Mouse (Mus musculus) midbrain, embryonic 11.5 days (tissue): ENCODE measurements around the gene Pik3ca. TPM values are rescaled to one million over a fixed set of nuclear protein-coding genes. Genes with fewer than 3 reads are reported as not detected.
"Not testable (repeated sequence)": the region's sequence is repeated elsewhere in the genome, so short reads cannot be mapped to it uniquely, and the experiment has no call there.

Experiments used
- ATAC-seq: fragments of 200-750 bp; cut with Nextera tagmentation; 2 replicates; pipeline ENCODE4 v1.8.0; 2017; ENCODE audit warnings: moderate TSS enrichment, moderate library complexity; ENCODE audit not compliant: low FRiP score
- DNase-seq: peaks from one replicate; pipeline ENCODE4 v3.0.0; 2015; ENCODE audit warnings: low spot score; ENCODE audit errors: missing footprints
- H3K27ac ChIP-seq: fragments of 300-500 bp; sonication (generic); 2 replicates; pipeline ENCODE4 v1.5.1; 2014; ENCODE audit warnings: low read depth, low read length
- H3K27me3 ChIP-seq: fragments of 300-500 bp; sonication (generic); 2 replicates; pipeline ENCODE4 v1.6.1; 2014; ENCODE audit warnings: mild to moderate bottlenecking, low read length, moderate library complexity, mixed read lengths; ENCODE audit not compliant: control insufficient read depth, insufficient read depth
- H3K36me3 ChIP-seq: fragments of 300-500 bp; sonication (generic); 2 replicates; pipeline ENCODE4 v1.6.1; 2014; ENCODE audit warnings: mild to moderate bottlenecking, low read length, moderate library complexity, mixed read lengths; ENCODE audit not compliant: control insufficient read depth, insufficient read depth
- H3K4me1 ChIP-seq: fragments of 300-500 bp; sonication (generic); 2 replicates; pipeline ENCODE4 v1.6.1; 2014; ENCODE audit warnings: low read length; ENCODE audit not compliant: control insufficient read depth, insufficient read depth
- H3K4me2 ChIP-seq: fragments of 300-500 bp; sonication (generic); 2 replicates; pipeline ENCODE4 v1.6.1; 2014; ENCODE audit warnings: mild to moderate bottlenecking, moderate library complexity
- H3K4me3 ChIP-seq: fragments of 300-500 bp; sonication (generic); 2 replicates; pipeline ENCODE4 v1.5.1; 2014; ENCODE audit warnings: low read depth, low read length
- H3K9ac ChIP-seq: fragments of 300-500 bp; sonication (generic); 2 replicates; pipeline ENCODE4 v1.6.1; 2014; ENCODE audit warnings: low read length
- H3K9me3 ChIP-seq: fragments of 300-500 bp; sonication (generic); 2 replicates; pipeline ENCODE4 v1.6.1; 2016; ENCODE audit warnings: low read length; ENCODE audit not compliant: control insufficient read depth
- whole genome bisulfite sequencing: fragments of 180-500 bp; shearing (Covaris S2); extraction: QIAGEN DNeasy Blood & Tissue Kit; methylation state at CpG from one replicate; pipeline ENCODE4 v1.1.7; 2014; 5-methylcytosine and 5-hydroxymethylcytosine counted together
- polyA plus RNA-seq: library from polyadenylated mRNA; unstranded; fragments of >200 nt; fragmentation: Nextera tagmentation; extraction: Ambion mirVana; gene quantifications from 2 replicates; pipeline ENCODE4 v1.2.1, GENCODE M21; 2014

Gene Pik3ca
- polyA plus RNA-seq, 1 experiment from 2014 or later: 12.7 TPM

GRCm38 (mm10) chr3:32428921-32429320 lies 31.4 kb downstream of the Pik3ca start:
- H3K4me2 ChIP-seq: no peak overlapping the region
- no peak for DNase-seq
- H3K27me3 ChIP-seq: no peaks in the 10 kb centered on the region
- no peak for ATAC-seq
- H3K36me3 ChIP-seq: no peaks in the 10 kb centered on the region
- no peaks in the 10 kb centered on the region for H3K4me1 ChIP-seq
- 92% methylated on average over 4 of the region's 4 CpGs for WGBS
- no peak overlapping the region for H3K27ac ChIP-seq
- H3K9me3 ChIP-seq: no peaks in the 10 kb centered on the region
- H3K4me3 ChIP-seq: no peak overlapping the region
- H3K9ac ChIP-seq: no peak overlapping the region

GRCm38 (mm10) chr3:32429351-32429750 lies 31.9 kb downstream of the Pik3ca start:
- H3K9me3 ChIP-seq, ATAC-seq, H3K4me2 ChIP-seq, H3K27me3 ChIP-seq, H3K9ac ChIP-seq, H3K36me3 ChIP-seq, H3K4me3 ChIP-seq, H3K4me1 ChIP-seq, H3K27ac ChIP-seq, DNase-seq: not testable (repeated sequence)

- Histone ChIP-seq H3K36me3 (no peaks in the 10 kb centered on the region), H3K4me1 (no peaks in the 10 kb centered on the region), H3K27ac (no peak overlapping the region), H3K4me2 (no peak overlapping the region), H3K27me3 (no peaks in the 10 kb centered on the region), H3K9me3 (no peaks in the 10 kb centered on the region), H3K4me3 (no peak overlapping the region), H3K9ac (no peak overlapping the region)
- ATAC-seq (no peak), DNase-seq (no peak)
- 85% methylated on average over 2 of the region's 2 CpGs for WGBS
Measured at GRCm38 (mm10) chr3:32430394-32430793, 32.9 kb downstream of the Pik3ca start.

- 89% methylated on average over 2 of the region's 2 CpGs for WGBS
- H3K9ac ChIP-seq: no peak overlapping the region
- H3K4me1 ChIP-seq: no peaks in the 10 kb centered on the region
- H3K9me3 ChIP-seq: no peaks in the 10 kb centered on the region
- ATAC-seq (no peak), DNase-seq (no peak)
- H3K36me3 ChIP-seq: peaks cover 4% of the 10 kb centered on the region; the same call in 1 of the 2 replicates
- H3K27me3 ChIP-seq: no peaks in the 10 kb centered on the region
- no peak overlapping the region for H3K27ac ChIP-seq
- no peak overlapping the region for H3K4me2 ChIP-seq
- H3K4me3 ChIP-seq: no peak overlapping the region
Measured at GRCm38 (mm10) chr3:32434016-32434415, 36.5 kb downstream of the Pik3ca start.

GRCm38 (mm10) chr3:32436101-32436500 lies 38.6 kb downstream of the Pik3ca start:
- H3K9ac ChIP-seq: no peak overlapping the region
- H3K36me3 ChIP-seq: peaks cover 11% of the 10 kb centered on the region; the same call in 1 of the 2 replicates
- ATAC-seq (no peak), DNase-seq (no peak)
- H3K27me3 ChIP-seq: no peaks in the 10 kb centered on the region
- H3K9me3 ChIP-seq: no peaks in the 10 kb centered on the region
- 90% methylated on average over 11 of the region's 11 CpGs for WGBS
- no peaks in the 10 kb centered on the region for H3K4me1 ChIP-seq
- no peak overlapping the region for H3K4me2 ChIP-seq
- H3K27ac ChIP-seq: no peak overlapping the region
- H3K4me3 ChIP-seq: no peak overlapping the region

- Histone ChIP-seq H3K4me1 (no peaks in the 10 kb centered on the region), H3K36me3 (peaks cover 11% of the 10 kb centered on the region; the same call in 1 of the 2 replicates), H3K9ac (no peak overlapping the region), H3K27ac (no peak overlapping the region), H3K9me3 (no peaks in the 10 kb centered on the region), H3K27me3 (no peaks in the 10 kb centered on the region), H3K4me2 (no peak overlapping the region), H3K4me3 (no peak overlapping the region)
- WGBS: 96% methylated on average over 6 of the region's 6 CpGs
- no peak for ATAC-seq
- DNase-seq: no peak
Measured at GRCm38 (mm10) chr3:32437297-32437696, 39.8 kb downstream of the Pik3ca start.

- Histone ChIP-seq H3K9ac (no peak overlapping the region), H3K4me1 (no peaks in the 10 kb centered on the region), H3K27ac (no peak overlapping the region), H3K4me3 (no peak overlapping the region), H3K27me3 (no peaks in the 10 kb centered on the region), H3K36me3 (peaks cover 11% of the 10 kb centered on the region; the same call in 1 of the 2 replicates), H3K4me2 (no peak overlapping the region), H3K9me3 (no peaks in the 10 kb centered on the region)
- ATAC-seq: no peak
- 97% methylated on average over 6 of the region's 6 CpGs for WGBS
- DNase-seq: no peak
Measured at GRCm38 (mm10) chr3:32437820-32438219, 40.3 kb downstream of the Pik3ca start.

- Histone ChIP-seq H3K27ac (no peak overlapping the region), H3K9me3 (no peaks in the 10 kb centered on the region), H3K4me2 (no peak overlapping the region), H3K4me1 (no peaks in the 10 kb centered on the region), H3K36me3 (peaks cover 11% of the 10 kb centered on the region; the same call in 1 of the 2 replicates), H3K27me3 (no peaks in the 10 kb centered on the region), H3K4me3 (no peak overlapping the region), H3K9ac (no peak overlapping the region)
- ATAC-seq (no peak), DNase-seq (no peak)
- 82% methylated on average over 4 of the region's 4 CpGs for WGBS
Measured at GRCm38 (mm10) chr3:32438716-32439115, 41.2 kb downstream of the Pik3ca start.

GRCm38 (mm10) chr3:32441710-32442109 lies 44.2 kb downstream of the Pik3ca start:
- DNase-seq (no peak), ATAC-seq (no peak)
- no peak overlapping the region for H3K27ac ChIP-seq
- H3K4me1 ChIP-seq: no peaks in the 10 kb centered on the region
- H3K9me3 ChIP-seq: no peaks in the 10 kb centered on the region
- no peaks in the 10 kb centered on the region for H3K27me3 ChIP-seq
- H3K4me3 ChIP-seq: no peak overlapping the region
- H3K9ac ChIP-seq: no peak overlapping the region
- peaks cover 11% of the 10 kb centered on the region; the same call in 1 of the 2 replicates for H3K36me3 ChIP-seq
- H3K4me2 ChIP-seq: no peak overlapping the region
